Mouse (Mus musculus) monocyte, adult 2 months (primary cell): ENCODE data around the gene Pard3.

Experiments
- DNase-seq, 2 experiments: peaks; one replicate each; pipeline ENCODE4 v3.0.0; 2022; ENCODE audit warnings: low spot score in 2 of 2, low read depth in 1 of 2

Gene Pard3

GRCm38 (mm10) chr8:127535192-127535845, 471.6 kb downstream of the Pard3 start:
- DNase-seq: no peak

GRCm38 (mm10) chr8:127535846-127536220, 472.1 kb downstream of the Pard3 start:
- no peak for DNase-seq

GRCm38 (mm10) chr8:127539803-127540202, 476.1 kb downstream of the Pard3 start:
- DNase-seq: no peak

- DNase-seq: peak; percentile 12 to 24
Measured at GRCm38 (mm10) chr8:127540273-127540672, 476.6 kb downstream of the Pard3 start.

- no peak for DNase-seq
Measured at GRCm38 (mm10) chr8:127542162-127542561, 478.5 kb downstream of the Pard3 start.

- no peak for DNase-seq
Measured at GRCm38 (mm10) chr8:127543676-127544075, 480.0 kb downstream of the Pard3 start.

GRCm38 (mm10) chr8:127546161-127546560, 482.5 kb downstream of the Pard3 start:
- DNase-seq: no peak

- no peak for DNase-seq
Measured at GRCm38 (mm10) chr8:127550928-127551327, 487.2 kb downstream of the Pard3 start.

- DNase-seq: no peak
Measured at GRCm38 (mm10) chr8:127552161-127552595, 488.5 kb downstream of the Pard3 start.

- no peak for DNase-seq
Measured at GRCm38 (mm10) chr8:127552836-127553235, 489.1 kb downstream of the Pard3 start.

- no peak for DNase-seq
Measured at GRCm38 (mm10) chr8:127553582-127553981, 489.9 kb downstream of the Pard3 start.

GRCm38 (mm10) chr8:127555795-127556194, 492.1 kb downstream of the Pard3 start:
- no peak for DNase-seq

- no peak for DNase-seq
Measured at GRCm38 (mm10) chr8:127556964-127557363, 493.3 kb downstream of the Pard3 start.

- DNase-seq: no peak
Measured at GRCm38 (mm10) chr8:127557566-127557965, 493.9 kb downstream of the Pard3 start.

GRCm38 (mm10) chr8:127563634-127564033, 499.9 kb downstream of the Pard3 start:
- no peak for DNase-seq

GRCm38 (mm10) chr8:127564426-127564825, 500.7 kb downstream of the Pard3 start:
- no peak for DNase-seq

GRCm38 (mm10) chr8:127569212-127569611, 505.5 kb downstream of the Pard3 start:
- DNase-seq: no peak

- DNase-seq: no peak
Measured at GRCm38 (mm10) chr8:127570527-127570926, 506.8 kb downstream of the Pard3 start.

- no peak for DNase-seq
Measured at GRCm38 (mm10) chr8:127572493-127572892, 508.8 kb downstream of the Pard3 start.

GRCm38 (mm10) chr8:127576657-127577056, 513.0 kb downstream of the Pard3 start:
- no peak for DNase-seq

GRCm38 (mm10) chr8:127577656-127578055, 514.0 kb downstream of the Pard3 start:
- DNase-seq: no peak

- no peak for DNase-seq
Measured at GRCm38 (mm10) chr8:127579436-127579835, 515.7 kb downstream of the Pard3 start.

- DNase-seq: no peak
Measured at GRCm38 (mm10) chr8:127583429-127583828, 519.7 kb downstream of the Pard3 start.
